Mouse (Mus musculus): ENCODE measurements at regions not wholly inside any gene's neighbourhood (a gene's known extent, or its start where the extent isn't known, plus 50 kb on each side); places are given as distances from the start of the nearest gene placed in this dataset.

DNA sequence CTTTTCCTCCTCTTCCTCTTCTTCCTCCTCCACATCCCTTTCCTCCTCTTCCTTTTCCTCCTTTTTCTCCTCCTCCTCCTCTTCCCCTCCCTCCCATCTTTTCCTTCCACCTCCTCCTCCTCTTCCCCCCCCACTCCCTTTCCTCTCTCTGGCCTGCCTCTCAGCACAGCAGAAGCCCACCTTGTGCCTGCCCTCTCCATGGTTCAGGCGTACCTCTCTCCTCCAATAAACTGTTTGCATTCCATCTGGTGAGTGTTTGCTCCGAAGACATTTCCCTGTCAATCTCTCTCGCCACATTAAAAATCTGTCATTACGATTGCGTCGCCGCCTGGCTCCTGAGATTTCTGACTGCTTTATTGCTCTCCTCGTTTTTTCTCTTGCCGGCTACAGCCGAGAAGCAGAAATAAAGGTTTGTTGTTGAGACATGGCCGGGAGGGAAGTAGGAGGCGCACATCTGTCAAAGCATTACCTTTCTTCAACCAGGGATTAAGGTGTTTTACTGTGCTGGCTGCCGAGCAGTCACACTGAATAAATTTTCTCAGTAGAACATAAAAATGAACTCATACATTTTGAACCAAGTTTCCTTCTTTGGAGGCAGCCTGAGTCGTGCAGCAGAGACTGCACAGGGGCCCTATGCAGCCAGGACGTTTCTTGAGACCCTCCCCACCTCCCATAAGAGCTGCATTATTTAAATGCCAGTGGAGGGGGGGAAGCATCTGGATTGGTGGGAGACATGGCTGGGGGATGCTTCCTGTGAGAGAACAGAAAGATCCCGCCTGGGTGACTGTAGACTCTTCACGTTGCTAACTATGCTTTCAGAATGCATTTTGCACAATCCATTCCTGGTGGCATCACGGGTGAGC lies 376.3 kb upstream of the 3110018I06Rik start:
- no peak for DNase-seq (ENCODE audit: low spot score in 2 of 2)

- DNase-seq (ENCODE audit: low spot score in 2 of 2) = no peak
Observed at GRCm38 (mm10) chr12:107118364-107118763, 370.1 kb upstream of the 3110018I06Rik start.

DNA sequence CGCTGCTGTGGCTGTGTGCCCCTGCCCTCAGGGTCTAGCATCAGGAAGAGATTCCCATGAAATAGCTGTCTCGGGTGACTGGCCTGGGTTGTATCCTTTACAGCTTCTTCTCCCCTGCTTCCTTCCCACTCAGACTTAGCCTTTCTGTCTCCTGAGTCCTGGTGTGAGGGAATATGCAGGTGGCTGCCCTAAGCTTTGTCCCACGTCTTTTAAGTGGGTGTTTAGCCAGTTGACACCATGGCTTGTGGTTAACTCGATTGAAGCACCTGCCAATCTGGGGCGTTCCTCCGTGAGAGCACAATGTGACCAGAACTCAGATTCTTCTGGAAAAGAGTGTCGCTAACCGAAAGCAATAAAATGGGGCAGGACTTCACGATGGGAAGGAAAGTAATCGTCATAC lies 369.4 kb upstream of the 3110018I06Rik start:
- no peak for DNase-seq (ENCODE audit: low spot score in 2 of 2)

- no peak for DNase-seq (ENCODE audit: low spot score in 2 of 2)
Observed at GRCm38 (mm10) chr12:107120486-107121186, 367.8 kb upstream of the 3110018I06Rik start.

DNA sequence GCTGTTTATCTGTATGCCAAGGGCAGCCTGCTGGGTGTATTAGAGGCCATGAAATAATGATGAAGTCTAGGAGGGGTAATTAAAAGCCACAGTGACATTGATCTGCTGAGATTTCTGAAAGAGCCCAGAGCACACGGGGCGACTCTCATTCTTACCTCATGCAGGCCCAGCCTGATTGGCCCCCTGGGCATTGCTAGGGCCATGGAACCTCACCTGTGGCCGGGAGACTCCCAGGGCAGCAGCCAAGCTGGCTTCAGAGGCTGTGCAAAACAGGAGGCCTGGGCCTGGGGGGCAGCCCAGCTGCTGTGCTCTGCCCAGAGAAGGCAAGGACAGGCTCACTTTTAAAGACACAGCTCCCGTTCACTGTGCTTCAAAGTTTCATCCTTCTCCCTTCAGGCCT lies 366.4 kb upstream of the 3110018I06Rik start:
- no peak for DNase-seq (ENCODE audit: low spot score in 2 of 2)

DNA sequence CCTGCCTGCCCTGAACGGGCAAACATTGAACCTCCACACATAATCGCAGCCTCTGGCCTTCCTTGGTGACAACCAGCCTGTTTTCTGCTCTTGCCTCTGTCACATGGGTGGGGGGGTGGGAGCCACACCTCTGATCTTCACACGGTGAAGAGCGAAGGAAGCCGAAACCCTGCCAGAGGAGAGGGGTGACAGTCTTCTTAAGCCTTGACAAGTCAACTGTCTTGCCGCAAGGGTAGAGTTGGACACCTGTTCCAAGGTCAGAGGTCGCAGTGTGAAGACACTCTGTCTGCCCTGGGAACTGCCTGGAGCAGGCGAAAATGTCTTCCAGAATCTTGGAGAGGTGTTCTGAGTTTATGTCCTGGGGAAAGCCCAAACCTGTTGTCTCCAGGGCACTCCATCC lies 364.8 kb upstream of the 3110018I06Rik start:
- no peak for DNase-seq (ENCODE audit: low spot score in 2 of 2)

DNA sequence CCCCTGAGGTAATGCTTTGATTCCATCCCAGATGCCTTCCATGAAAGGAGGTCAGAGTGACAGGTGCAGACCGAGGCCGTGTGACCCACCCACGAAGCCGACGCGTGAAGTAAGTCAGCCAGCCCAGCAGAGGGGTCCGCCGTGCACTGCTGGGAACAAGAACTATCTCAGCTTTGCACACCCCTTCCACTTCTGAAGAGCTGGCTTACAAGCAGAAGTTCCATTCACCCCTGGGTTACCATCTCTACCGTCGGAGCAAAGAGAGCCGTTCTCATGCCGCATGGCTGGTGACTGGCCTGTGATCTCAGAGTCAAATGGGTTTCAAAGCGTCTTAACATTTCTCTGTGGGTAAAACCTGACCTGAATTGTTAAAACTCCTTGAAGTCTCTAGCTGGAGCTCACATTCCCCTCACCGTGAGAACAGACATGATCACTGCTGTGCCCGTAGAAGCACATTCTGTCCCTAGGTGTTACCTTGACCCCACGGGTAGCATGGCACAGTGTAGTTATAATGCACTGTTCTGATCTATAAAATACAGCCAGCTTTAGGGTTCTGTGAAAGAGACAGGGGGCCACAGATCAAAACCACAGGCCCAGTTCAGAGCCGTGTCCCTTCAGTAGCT lies 364.1 kb upstream of the 3110018I06Rik start:
- DNase-seq (ENCODE audit: low spot score in 2 of 2) = no peak

DNA sequence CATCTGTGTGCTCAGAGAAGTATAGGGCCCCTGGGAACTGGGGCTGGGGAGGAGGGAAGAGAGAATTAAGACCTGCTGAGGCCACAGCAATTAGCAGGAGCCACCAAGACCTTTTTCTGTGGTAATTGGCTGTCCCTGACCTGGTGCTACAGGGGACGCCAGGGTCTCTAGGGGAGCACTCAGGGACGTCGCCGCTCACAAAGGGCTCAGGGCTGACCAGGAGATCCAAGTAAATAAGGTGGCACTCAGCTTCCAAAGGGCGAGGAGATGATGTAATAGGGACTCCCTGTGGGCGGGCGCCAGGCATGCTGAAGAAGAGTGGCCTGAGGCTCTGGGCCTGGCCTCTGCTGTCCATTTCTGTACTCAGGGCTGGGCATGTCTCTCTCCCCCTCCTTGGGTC lies 363.2 kb upstream of the 3110018I06Rik start:
- DNase-seq (ENCODE audit: low spot score in 2 of 2) = no peak

DNA sequence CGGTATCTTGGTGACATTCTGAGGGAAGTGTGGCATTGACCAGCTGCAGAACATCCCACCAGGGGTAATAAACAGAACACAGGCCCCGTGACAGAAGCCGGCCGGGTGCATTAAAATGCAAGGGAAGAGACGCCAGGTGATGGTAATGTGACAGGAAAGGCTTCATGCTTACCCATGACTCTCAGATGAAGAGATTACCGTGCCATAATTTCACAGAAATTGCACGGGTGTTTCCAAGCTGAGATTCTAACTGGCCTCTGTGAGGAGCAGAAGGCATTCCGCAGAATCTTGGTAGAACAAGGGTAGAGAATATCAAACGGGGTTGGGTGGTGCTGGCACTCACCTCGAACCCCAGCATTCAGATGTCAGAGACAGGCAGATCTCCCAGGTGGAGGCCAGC lies 362.4 kb upstream of the 3110018I06Rik start:
- DNase-seq (ENCODE audit: low spot score in 2 of 2) = no peak

- DNase-seq (ENCODE audit: low spot score in 2 of 2) = no peak
Observed at GRCm38 (mm10) chr12:107127591-107127990, 360.8 kb upstream of the 3110018I06Rik start.

GRCm38 (mm10) chr12:107129232-107129631 lies 359.2 kb upstream of the 3110018I06Rik start:
- no peak for DNase-seq (ENCODE audit: low spot score in 2 of 2)

DNA sequence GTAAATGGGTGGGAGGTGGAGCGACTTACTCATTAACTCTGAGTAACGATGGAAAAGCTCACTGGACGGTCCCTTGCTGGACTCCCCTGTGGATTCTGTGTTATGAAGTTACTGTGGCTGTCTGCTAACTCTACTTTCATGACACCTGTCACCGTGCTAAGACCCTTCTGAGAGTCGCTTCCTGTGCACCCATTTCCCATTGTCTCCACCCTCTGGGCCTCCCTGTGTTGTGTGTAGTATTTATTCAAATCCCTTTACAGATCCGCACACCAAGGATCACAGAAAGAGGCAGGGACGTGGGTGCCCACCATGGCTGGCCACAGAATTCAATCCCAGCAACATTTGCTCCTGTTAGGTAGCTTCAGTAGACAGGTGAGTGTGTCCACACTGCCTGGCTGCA lies 357.1 kb upstream of the 3110018I06Rik start:
- no peak for DNase-seq (ENCODE audit: low spot score in 2 of 2)

- DNase-seq (ENCODE audit: low spot score in 2 of 2) = no peak
Observed at GRCm38 (mm10) chr12:107131841-107132240, 356.6 kb upstream of the 3110018I06Rik start.

DNA sequence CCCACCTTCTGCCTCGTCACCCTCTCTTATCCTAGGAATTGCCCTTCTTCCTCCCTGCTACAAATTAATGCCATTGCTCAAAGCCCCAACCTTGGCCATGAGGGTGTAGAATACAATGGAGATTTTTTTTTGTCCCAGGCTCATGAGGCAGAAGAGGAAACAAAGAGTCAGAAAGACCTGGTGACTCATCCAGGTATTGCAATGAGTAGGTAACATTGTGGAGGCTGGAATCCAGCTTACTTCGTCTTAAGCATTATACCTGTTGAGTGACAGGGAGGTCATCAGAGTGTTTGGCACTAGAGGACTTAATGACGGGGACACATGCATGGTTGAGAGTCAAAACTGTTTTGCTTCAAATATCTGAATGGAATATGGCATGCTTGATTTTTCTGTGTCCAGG lies 355.9 kb upstream of the 3110018I06Rik start:
- no peak for DNase-seq (ENCODE audit: low spot score in 2 of 2)

DNA sequence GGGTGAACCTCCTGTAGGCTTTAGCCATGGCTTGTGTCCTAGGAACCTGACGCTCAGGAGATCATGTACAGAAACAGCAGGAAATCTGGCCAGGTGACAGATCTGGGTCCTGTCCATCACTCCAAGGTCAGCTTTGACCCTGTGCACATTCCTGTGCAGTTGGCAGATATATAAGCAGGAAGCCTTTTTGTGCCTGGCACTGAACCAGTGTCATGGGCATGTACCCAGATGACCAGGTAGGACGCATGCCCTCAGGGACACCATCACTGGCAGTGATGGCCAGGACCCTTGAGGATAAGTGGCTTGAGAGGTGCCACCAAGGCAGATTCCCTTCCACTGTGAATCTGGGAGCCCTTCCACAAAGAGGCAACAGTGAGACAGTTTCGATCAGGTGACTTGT lies 354.1 kb upstream of the 3110018I06Rik start:
- DNase-seq (ENCODE audit: low spot score in 2 of 2) = no peak

DNA sequence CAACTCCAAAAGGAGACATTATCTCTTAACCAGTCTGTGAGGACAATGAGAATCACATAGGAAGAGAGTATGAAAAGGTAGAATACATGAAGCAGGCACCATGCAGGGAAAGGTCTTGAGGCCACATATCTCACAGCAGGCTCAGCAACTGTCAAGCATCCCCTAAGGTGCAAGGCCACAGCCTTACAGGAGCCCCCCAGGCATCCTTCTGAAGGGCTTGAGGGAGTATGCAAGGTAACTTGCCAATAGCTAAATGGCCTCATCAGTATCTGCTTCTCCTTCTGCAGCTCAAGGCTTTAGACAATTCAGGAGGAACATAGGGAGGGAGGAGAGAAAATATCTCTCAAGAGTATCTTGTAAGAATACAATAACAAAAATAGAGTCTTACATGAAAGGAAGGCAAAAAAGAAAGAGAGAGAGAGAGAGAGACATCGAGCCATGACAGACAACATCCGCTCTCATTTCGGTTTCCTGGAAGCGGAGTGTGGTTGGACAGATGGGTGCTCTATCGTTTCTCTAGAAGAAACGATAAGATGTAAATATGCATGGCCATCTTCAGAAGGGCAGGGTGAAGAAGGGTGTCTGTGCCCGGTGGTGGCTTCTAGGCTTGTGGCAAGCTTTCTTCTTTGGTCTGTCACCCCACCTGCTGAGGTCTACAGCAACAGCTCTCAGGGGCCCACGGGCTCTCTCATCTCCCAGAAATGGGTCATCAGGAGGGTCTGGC lies 349.6 kb upstream of the 3110018I06Rik start:
- no peak for DNase-seq (ENCODE audit: low spot score in 2 of 2)

GRCm38 (mm10) chr12:107140957-107141595 lies 347.4 kb upstream of the 3110018I06Rik start:
- DNase-seq (ENCODE audit: low spot score in 2 of 2) = no peak

- DNase-seq (ENCODE audit: low spot score in 2 of 2) = no peak
Observed at GRCm38 (mm10) chr12:107142226-107142625, 346.2 kb upstream of the 3110018I06Rik start.

DNA sequence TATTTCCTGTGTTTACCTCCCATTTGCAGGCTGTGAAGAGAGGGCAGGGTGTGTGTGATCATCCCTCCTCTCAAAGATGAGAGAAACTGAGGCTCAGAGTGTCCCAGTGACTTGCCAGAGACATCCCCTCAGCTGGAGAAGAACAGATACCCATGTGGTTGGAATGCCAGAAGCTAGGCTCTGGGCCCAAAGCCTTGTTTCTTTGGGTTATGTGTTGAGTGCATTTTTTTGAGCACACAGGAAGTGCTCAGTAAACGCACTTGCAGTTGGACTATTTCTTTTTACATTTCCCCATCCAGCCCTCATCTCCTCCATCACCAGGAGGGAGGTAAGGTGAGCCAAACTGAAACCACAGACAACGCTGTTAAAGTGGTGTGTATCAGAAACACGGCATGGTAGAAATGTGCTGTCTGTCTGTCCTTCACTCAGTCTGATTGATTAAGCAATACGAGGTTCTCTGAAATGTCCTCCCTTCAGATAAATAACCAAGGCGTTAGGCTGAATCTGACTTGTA lies 341.8 kb upstream of the 3110018I06Rik start:
- no peak for DNase-seq (ENCODE audit: low spot score in 2 of 2)

- DNase-seq (ENCODE audit: low spot score in 2 of 2) = no peak
Observed at GRCm38 (mm10) chr12:107148451-107148850, 340.0 kb upstream of the 3110018I06Rik start.

GRCm38 (mm10) chr12:107151089-107151488 lies 337.3 kb upstream of the 3110018I06Rik start:
- no peak for DNase-seq (ENCODE audit: low spot score in 2 of 2)

All from urinary bladder, postnatal 36 days (tissue).